In the genomic region with DNA sequence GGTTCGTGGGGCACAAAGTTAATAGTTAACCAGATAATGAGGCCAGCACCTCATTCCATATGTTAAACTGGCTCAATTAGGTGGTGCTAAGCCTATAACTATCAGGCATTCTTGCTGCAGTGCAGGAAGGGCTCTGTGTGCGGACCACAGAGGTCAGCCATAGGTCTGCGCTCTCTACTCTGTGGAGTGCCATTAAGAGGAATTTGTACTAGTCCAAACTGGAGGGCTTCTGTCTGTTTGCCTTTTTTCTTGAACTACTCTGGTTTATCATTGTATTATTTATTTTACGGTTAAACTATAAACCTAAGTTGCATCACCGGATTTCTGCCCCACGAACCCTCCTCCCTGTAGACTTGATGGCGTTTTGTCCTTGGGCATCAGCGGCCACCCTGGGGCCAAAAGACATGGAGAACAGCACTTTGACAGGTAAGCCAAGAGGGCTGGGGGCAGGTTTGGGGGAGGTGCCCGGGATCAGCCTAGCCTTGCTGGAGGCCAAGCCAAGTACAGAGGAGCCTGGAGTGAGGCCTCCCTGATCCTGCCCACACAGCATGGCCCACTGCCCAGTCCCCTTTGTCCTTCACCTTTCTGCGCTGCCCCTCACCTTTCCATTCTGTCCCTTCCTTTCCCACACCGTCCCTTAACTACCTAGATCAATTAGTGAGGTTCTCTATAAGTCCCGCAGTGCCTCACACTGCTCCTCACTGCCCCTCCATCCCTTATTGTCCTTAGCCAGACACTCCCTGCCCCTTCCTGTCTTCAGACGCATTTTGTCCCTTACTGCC, we compare ENCODE assay signal across 7 mouse cellular contexts. TPM values are rescaled to one million over a fixed set of nuclear protein-coding genes. Genes with fewer than 3 reads are reported as not detected.
DNase-seq lines count a peak whose midpoint lies in the region; ATAC-seq and TF ChIP-seq lines count a peak whose summit lies in the region.

A gene (plus strand): TSS at position 240 of the 782 bp plus-strand sequence.

- no peaks in the 10 kb centered on the region for H3K9me3 ChIP-seq in hindbrain, postnatal 0 days (ENCODE audit: low read length)
- no peaks in the 10 kb centered on the region for H3K9me3 ChIP-seq in midbrain, embryonic 13.5 days

- WGBS in hindbrain, postnatal 0 days: 63% methylated on average over 13 of the region's 13 CpGs
- WGBS in midbrain, embryonic 13.5 days: 54% methylated on average over 13 of the region's 13 CpGs

- H3K9ac ChIP-seq in hindbrain, postnatal 0 days (replicated peaks; ENCODE audit: low read length): peak within 1 kb of the TSS; percentile 47
- H3K9ac ChIP-seq in midbrain, embryonic 13.5 days (replicated peaks): peak within 1 kb of the TSS; percentile 61

- TF ChIP-seq POLR2A in brain, embryonic 14.5 days (IDR thresholded peaks at IDR 0.05; ENCODE audit: borderline replicate concordance, extremely low read depth, insufficient read depth, insufficient read length, poor library complexity, severe bottlenecking): no peak

- H3K4me3 ChIP-seq in gastrocnemius, adult 2 months: peak within 1 kb of the TSS; percentile 89
- H3K4me3 ChIP-seq in hindbrain, postnatal 0 days (ENCODE audit: low read length): peak within 1 kb of the TSS; percentile 83
- H3K4me3 ChIP-seq in midbrain, embryonic 13.5 days (replicated peaks): peak within 1 kb of the TSS; percentile 81

- DNase-seq in adrenal gland, adult 2 months: peak; percentile 49
- DNase-seq in brain, embryonic 14.5 days (ENCODE audit: low read depth): no peak
- DNase-seq in gastrocnemius, adult 2 months: peak; percentile 34
- DNase-seq in hindbrain, postnatal 0 days (ENCODE audit: low spot score): no peak
- DNase-seq in left cerebral cortex, postnatal 4 days: peak; percentile 10
- no peak for DNase-seq in T-cell, adult 2 months (ENCODE audit: low spot score)

- H3K27me3 ChIP-seq in hindbrain, postnatal 0 days (ENCODE audit: insufficient read depth, low read length): no peaks in the 10 kb centered on the region
- H3K27me3 ChIP-seq in midbrain, embryonic 13.5 days: no peaks in the 10 kb centered on the region; the same call in 1 of the 2 replicates

- H3K36me3 ChIP-seq in hindbrain, postnatal 0 days (ENCODE audit: insufficient read depth, low read length): no peaks in the 10 kb centered on the region
- no peaks in the 10 kb centered on the region for H3K36me3 ChIP-seq in midbrain, embryonic 13.5 days

- H3K4me2 ChIP-seq in hindbrain, postnatal 0 days (ENCODE audit: low read depth, low read length): peak within 1 kb of the TSS; percentile 80
- peak within 1 kb of the TSS; percentile 63 for H3K4me2 ChIP-seq in midbrain, embryonic 13.5 days (replicated peaks)

- intact Hi-C loops in gastrocnemius, adult 2 months (cut with DNase I): loop anchor here (5.0 kb wide), 1 partner anchor 72 kb away; no protein-coding TSS in a partner anchor
- intact Hi-C loops in left cerebral cortex, postnatal 4 days (cut with DNase I): loop anchor here (5.0 kb wide), 1 partner anchor 197 kb away; no protein-coding TSS in a partner anchor

- H3K4me1 ChIP-seq in hindbrain, postnatal 0 days (ENCODE audit: insufficient read depth, low read length): peaks cover 13% of the 10 kb centered on the region
- peaks cover 18% of the 10 kb centered on the region for H3K4me1 ChIP-seq in midbrain, embryonic 13.5 days (replicated peaks)

- no peak for ATAC-seq in hindbrain, postnatal 0 days
- peak; percentile 13 for ATAC-seq in midbrain, embryonic 13.5 days

- no peak for TF ChIP-seq CTCF in brain, embryonic 14.5 days (IDR thresholded peaks at IDR 0.05; ENCODE audit: borderline replicate concordance, extremely low read depth, insufficient read depth, insufficient read length)
- TF ChIP-seq CTCF in gastrocnemius, adult 2 months (IDR thresholded peaks at IDR 0.05): no peak
- TF ChIP-seq CTCF in hindbrain, postnatal 0 days (IDR thresholded peaks at IDR 0.05; ENCODE audit: low read depth): no peak

- peak within 1 kb of the TSS; percentile 98 for H3K27ac ChIP-seq in gastrocnemius, adult 2 months
- H3K27ac ChIP-seq in hindbrain, postnatal 0 days: peak within 1 kb of the TSS; percentile 90
- H3K27ac ChIP-seq in midbrain, embryonic 13.5 days: peak within 1 kb of the TSS; percentile 98

RNA-seq across cellular contexts. Expression of the gene that starts here (rescaled TPM):
- total RNA-seq in adrenal gland, adult 2 months (2021): 10 to 100 TPM; 41.7 to 49.8 TPM
- 12.1 and 12.6 TPM in 2 replicates for polyA plus RNA-seq in adrenal gland, adult 2 months (2012; rRNA removed)
- polyA plus RNA-seq in brain, embryonic 14.5 days (2012; rRNA removed): 18.5 and 22.7 TPM in 2 replicates
- total RNA-seq in gastrocnemius, adult 2 months (2021): 10 to 100 TPM; 20.7 to 50.5 TPM
- total RNA-seq in hindbrain, postnatal 0 days (2014; rRNA removed): 32.4 and 38.8 TPM in 2 replicates
- polyA plus RNA-seq in hindbrain, postnatal 0 days (2015; fragmentation: Nextera tagmentation; extraction: Ambion mirVana): 22.2 and 23.2 TPM in 2 replicates
- 10 to 100 TPM; 18.1 to 18.8 TPM for total RNA-seq in left cerebral cortex, postnatal 4 days (2021)
- 18.7 and 20.1 TPM in 2 replicates for polyA plus RNA-seq in midbrain, embryonic 13.5 days (2015; fragmentation: Nextera tagmentation; extraction: Ambion mirVana)

Comparison
In these comparisons a context has a peak if more than half of its experiments do, and no peak if none do; other contexts are left out.
1. DNase-seq: peak in adrenal gland, adult 2 months (single experiment), gastrocnemius, adult 2 months (single experiment) and left cerebral cortex, postnatal 4 days (single experiment); none in brain, embryonic 14.5 days (single experiment), hindbrain, postnatal 0 days (single experiment) and T-cell, adult 2 months (single experiment).
2. Peak in every context shown above with its lines, with median percentiles within 50 percentile points of each other: H3K27ac ChIP-seq and H3K4me3 ChIP-seq.